Mouse (Mus musculus) right cerebral cortex, postnatal 4 days (tissue): ENCODE measurements around the gene Serpina5.

Experiments used
- DNase-seq: peaks from one replicate; pipeline ENCODE4 v3.0.0-alpha.2; 2022

The Serpina5 gene

DNA sequence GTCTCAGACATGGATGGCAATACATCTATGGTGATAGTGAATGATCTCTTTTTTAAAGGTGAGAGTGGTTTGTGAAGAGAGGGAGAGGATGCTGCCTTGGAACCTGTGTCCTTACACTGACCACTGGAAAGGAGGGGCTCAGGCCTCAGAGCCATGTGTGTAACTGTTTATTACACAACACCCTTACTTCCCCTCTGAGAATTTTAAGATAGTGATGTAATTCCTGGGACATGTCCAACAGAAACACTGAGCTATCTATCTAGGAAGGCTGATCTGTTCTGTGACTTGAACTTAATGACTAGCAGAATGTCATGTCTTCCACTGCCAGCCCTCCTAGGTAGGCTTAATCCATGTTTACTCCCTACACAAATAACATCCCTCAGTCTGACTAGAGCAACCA lies 30.1 kb downstream of the Serpina5 start:
- DNase-seq, result no peak

DNA sequence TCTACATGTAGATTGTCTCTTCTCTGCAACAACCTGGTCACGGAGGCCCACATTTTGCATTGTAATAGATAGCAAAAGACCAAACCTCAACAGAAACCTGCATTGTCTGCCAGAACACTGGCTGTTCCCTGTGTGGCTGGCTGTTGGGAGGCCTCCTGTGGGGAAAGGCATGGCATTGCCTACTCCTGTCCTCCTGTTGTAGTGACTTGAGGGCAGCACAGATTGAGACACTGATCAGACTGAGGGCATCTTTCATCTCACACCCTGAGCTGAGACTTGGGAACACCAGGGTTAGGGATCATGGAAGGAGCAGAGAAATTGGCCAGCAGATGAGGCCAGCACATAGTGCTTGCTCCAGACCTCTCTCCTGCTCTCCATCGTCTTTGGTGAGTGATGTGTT lies 37.3 kb downstream of the Serpina5 start:
- no peak for DNase-seq

DNA sequence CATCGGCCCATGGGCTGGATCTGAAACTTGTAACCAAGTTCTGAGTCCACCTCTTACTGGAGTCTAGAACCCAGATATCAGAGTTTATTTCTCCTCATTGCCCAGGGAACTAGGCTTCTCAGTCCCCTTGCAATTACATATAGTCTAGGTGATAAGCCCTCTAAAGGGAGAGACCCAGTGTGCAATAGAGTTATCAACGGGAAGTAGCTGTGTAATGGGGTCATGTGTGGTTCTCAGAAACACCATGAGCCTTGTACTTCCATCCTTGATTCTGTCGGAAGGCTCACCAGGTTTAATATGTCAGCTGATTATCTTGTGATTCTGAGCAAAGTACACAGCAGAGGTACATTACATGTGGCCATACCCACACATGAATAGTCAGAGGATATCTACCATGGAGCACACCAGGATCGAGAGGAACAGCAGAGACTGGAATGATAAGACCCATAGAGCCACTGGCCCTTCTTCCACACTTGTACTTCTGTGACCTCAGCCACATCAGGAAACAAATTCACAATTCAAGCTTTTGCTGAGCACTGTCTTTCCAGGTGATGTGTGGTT lies 39.7 kb downstream of the Serpina5 start:
- DNase-seq, result no peak

DNA sequence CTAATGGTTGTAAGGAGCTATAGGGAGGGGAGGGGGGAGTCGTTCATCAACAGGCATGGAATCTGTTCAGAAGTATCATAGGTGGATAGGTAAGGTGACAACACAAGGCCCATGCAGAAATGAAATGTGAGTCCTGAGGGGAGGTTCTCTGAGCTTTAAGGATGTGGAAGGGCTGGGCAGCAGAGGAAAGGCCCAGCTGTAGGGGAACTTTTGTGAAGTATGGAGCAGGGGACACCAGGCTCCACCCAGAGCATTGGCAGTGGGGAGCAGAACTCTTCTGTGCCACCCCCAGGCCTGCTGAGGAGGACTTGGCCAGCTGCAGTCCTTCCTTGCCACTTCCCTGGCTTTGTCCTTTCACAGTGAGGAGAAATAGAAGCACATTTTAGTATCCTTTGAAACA lies 40.6 kb downstream of the Serpina5 start:
- no peak for DNase-seq

DNA sequence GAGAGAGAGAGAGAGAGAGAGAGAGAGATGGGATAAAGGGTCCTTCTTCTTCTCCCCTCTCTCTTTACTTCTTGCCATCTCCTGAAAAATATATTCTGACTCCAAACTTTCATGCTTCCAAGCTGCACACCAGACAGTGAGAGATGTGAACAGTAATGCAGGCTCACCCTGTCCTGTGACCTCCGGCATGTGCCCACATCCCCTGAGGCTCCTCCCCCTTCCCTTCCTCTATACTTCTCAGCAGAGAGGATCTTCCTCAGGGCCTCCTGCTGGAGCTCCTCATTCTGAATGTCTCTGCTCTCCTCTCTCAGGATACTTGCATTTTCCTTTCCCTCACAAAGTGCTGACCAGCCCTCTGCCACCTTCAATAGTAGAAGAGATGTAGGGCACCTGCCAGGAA lies 41.5 kb downstream of the Serpina5 start:
- DNase-seq, result no peak

DNA sequence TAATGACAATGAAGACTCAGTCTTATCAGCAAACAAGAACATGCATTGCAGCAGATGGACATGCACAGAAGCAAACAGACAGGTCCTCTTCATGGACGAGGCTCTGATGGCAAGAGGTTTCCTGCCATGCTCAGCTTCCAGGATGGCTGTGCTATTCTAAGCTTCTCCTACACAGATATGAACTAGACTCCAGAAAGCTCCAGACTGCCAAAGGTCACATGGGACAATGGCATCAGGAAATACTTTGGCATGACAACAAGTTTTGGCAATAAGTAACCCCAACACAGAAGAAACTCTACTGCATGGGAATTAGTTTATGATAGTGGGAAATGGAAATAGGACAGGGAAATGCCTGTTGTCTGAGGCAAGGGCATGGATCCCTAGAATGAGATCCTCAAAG lies 42.4 kb downstream of the Serpina5 start:
- DNase-seq, result no peak

DNA sequence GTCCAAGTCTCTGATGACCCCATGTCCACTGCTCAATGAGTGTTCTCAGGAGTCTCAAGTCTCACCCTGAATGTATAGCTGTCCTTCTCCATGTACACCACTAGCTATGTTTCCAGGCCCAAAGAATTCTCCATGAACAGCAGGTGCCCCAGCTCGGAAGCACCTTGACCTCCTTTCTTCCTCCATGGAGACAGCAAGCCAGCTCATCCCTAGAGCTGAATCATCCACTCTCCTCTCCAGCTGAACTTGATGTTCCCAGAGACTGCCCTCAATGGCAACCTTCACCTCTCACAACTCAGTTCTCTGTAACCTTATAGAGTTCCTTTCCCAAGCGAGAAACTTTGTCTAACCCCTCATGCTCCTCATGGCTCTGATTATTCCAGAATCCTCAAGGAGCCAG lies 44.7 kb downstream of the Serpina5 start:
- no peak for DNase-seq

DNA sequence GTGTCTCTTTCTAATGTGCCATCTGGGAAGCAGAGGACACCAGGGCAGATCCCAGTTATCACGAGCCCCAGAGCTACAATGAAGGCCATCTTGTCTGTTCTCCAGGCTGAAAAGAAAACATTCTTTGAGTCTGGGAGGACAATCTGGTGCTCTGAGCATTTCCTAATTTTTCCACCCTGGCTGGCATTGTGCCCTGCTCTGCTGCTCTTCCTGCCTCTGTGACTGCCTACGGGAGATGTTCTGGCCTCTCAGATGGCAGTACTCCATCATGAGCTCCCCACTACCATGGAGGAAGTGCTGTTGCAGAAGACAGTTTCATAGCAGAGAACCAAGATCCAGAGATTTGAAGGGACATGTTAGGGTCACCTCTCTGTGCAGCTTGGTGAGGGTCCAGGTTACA lies 51.1 kb downstream of the Serpina5 start:
- no peak for DNase-seq

DNA sequence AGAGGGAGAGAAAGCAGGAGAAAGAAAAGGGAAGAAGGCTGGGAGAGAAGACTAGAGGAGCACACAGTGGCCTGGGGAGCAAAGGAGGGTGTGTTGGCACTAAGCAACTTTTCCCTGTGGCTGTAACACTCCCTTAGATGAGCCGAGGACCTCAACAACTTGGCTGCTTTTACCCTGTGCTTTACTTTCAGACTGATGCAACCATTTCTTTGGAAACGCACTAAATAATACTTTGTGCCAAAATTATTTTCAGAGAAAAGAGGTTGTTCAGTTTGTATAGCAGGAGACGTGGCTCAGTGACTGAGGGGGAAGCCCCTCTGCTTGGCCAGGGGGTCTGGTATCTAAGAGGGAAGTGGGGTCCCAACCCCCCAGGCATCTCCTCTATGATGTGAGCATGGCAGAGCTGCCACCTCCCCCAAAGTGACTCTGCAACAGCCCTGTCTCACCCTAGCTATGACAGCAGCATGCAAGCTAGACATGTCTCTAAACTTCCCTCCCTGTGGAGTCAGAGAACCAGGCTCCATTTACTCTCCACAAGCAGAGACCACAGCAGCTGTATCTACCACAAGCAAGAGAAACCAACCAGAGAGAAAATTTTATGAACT lies 52.2 kb downstream of the Serpina5 start:
- no peak for DNase-seq

DNA sequence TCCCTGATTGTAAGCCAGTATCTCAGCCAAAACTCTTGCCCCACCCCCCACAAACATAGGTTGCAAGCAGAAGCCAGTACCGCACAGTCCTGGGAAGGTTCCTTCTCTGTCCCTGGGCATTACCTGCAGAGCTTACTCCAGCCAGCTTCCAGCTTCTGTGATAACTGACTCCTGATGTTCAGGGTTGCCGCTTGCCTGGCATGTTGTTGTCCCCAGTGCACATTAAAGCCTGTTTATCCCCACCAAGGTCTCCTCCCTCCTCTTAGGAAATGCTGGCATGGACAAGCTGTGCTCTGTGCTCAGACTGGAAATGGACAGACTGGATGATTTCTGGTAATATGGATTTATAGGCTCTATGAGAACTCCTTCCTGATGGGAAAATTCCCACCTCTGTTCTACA lies 52.7 kb downstream of the Serpina5 start, which contains the start of gene Serpina3c:
Gene Serpina3c, minus strand, starts transcription at position 215 of the 400 bp plus-strand sequence.
- DNase-seq, result no peak
